In the genomic region with DNA sequence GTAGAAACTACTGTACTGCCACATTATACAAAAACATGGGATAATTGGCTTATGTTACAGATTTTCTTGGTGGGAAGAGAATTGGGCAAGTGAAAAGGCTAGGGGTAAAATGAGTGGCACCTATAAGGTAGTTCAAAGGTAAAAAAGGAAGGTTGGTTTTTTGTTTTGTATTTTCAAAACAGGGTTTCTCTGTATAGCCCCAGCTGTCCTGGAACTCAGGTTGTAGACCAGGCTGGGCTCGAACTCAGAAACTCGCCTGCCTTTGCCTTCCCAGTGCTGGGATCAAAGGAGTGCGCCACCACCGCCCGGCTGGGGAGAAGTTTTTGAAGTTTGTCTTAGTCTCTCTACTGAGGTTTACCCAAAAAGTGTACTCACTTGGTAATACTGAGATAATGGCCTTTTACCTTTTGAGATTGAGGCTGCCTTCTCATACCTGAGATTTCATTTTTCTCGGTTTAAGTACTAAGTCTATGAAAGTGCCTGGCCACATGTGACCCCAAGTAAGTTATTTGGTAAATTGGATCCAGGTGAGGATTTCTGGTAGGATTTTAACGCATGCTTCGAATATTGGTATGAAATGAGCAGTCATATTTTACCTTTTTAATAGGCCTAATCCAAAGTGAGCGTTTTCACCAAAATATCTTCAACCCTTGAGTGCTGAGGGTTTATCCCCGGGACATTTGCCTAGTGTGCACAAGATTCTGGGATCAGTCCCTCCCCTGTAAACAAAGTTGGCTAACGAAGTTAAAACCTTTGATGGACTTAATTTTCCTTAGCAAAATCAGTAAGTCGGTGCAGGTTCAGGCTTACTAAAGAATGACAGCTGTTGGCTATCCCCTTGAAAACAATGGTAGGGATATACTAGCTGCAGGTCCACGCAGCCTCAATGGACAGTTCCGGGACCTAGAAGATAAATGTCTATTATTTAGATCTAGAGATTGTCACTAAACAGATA, we compare ENCODE assay signal across 10 mouse cellular contexts. TPM values are rescaled to one million over a fixed set of nuclear protein-coding genes. Genes with fewer than 3 reads are reported as not detected.
A peak's percentile ranks its signal among the peaks of the same experiment; 100 is the strongest.
DNase-seq lines count a peak whose midpoint lies in the region; ATAC-seq and TF ChIP-seq lines count a peak whose summit lies in the region.
"Had no signal": no experiment of that assay in that cellular context is flagged by ENCODE, and none has a peak within 500 bp of the region (broad histone marks: within the 10 kb centered on the region; RNA-seq: fewer than 3 reads in every experiment).

No protein-coding gene starts in this region.

- H3K9me3 ChIP-seq in ES-E14 (ENCODE audit: control insufficient read depth, insufficient read depth, low read depth, low read length) = no peaks in the 10 kb centered on the region
- H3K9me3 ChIP-seq in embryonic facial prominence, embryonic 14.5 days (ENCODE audit: control insufficient read depth, low read length) = no peaks in the 10 kb centered on the region
- H3K9me3 ChIP-seq in liver, embryonic 13.5 days (replicated peaks) = no peaks in the 10 kb centered on the region
- no peaks in the 10 kb centered on the region for H3K9me3 ChIP-seq in heart, embryonic 10.5 days

- WGBS in embryonic facial prominence, embryonic 14.5 days = 35% methylated on average over 14 of the region's 14 CpGs
- WGBS in liver, embryonic 13.5 days (ENCODE audit: insufficient replicate concordance) = 38% methylated on average over 14 of the region's 14 CpGs
- WGBS in heart, embryonic 10.5 days = 39% methylated on average over 14 of the region's 14 CpGs

- H3K4me3 ChIP-seq in ES-E14 (ENCODE audit: insufficient read depth in 1 of 2, low read depth in 1 of 2, low read length in 2 of 2, poor library complexity in 1 of 2, severe bottlenecking in 1 of 2) = no peak overlapping the region
- no peak overlapping the region for H3K4me3 ChIP-seq in embryonic facial prominence, embryonic 14.5 days (ENCODE audit: low read depth, low read length)
- H3K4me3 ChIP-seq in liver, embryonic 13.5 days (replicated peaks) = no peak overlapping the region
- H3K4me3 ChIP-seq in heart, embryonic 10.5 days = no peak overlapping the region
- H3K4me3 ChIP-seq: erythroblast, embryonic 14.5 days had no signal

- H3K4me1 ChIP-seq in ES-E14 (ENCODE audit: control insufficient read depth in 2 of 2, insufficient read depth in 2 of 2, low read length in 2 of 2, poor library complexity in 1 of 2) = peaks cover 0 to 2% of the 10 kb centered on the region in 2 experiments; a peak in 1 of 4 replicates
- H3K4me1 ChIP-seq in embryonic facial prominence, embryonic 14.5 days (ENCODE audit: control insufficient read depth, insufficient read depth, low read length) = no peaks in the 10 kb centered on the region
- H3K4me1 ChIP-seq in liver, embryonic 13.5 days (replicated peaks) = peaks cover 11% of the 10 kb centered on the region; the same call in 1 of the 2 replicates
- H3K4me1 ChIP-seq in heart, embryonic 10.5 days = no peaks in the 10 kb centered on the region

- no peak overlapping the region; the same call in 1 of the 2 replicates for H3K27ac ChIP-seq in ES-E14 (ENCODE audit: insufficient read depth, low read depth, low read length, poor library complexity, severe bottlenecking)
- H3K27ac ChIP-seq in embryonic facial prominence, embryonic 14.5 days (replicated peaks; ENCODE audit: low read depth, low read length) = no peak overlapping the region
- peak overlapping the region; percentile 29; the same call in 1 of the 2 replicates for H3K27ac ChIP-seq in liver, embryonic 13.5 days
- no peak overlapping the region for H3K27ac ChIP-seq in heart, embryonic 10.5 days

- H3K36me3 ChIP-seq in ES-E14 (ENCODE audit: control insufficient read depth, insufficient read depth, low read length, poor library complexity, severe bottlenecking) = peaks cover 3% of the 10 kb centered on the region
- H3K36me3 ChIP-seq in embryonic facial prominence, embryonic 14.5 days (ENCODE audit: control insufficient read depth, insufficient read depth, low read length) = peaks cover 9% of the 10 kb centered on the region
- H3K36me3 ChIP-seq in liver, embryonic 13.5 days = peaks cover 26% of the 10 kb centered on the region
- peaks cover 20% of the 10 kb centered on the region for H3K36me3 ChIP-seq in heart, embryonic 10.5 days

- H3K9ac ChIP-seq in ES-E14 (ENCODE audit: insufficient read depth, low read depth, low read length, poor library complexity, severe bottlenecking) = no peak overlapping the region
- H3K9ac ChIP-seq in embryonic facial prominence, embryonic 14.5 days (ENCODE audit: low read depth, low read length) = no peak overlapping the region
- H3K9ac ChIP-seq in liver, embryonic 13.5 days = no peak overlapping the region

- no peak overlapping the region for H3K4me2 ChIP-seq in embryonic facial prominence, embryonic 14.5 days (ENCODE audit: low read depth, low read length)
- H3K4me2 ChIP-seq in liver, embryonic 13.5 days = no peak overlapping the region

- H3K27me3 ChIP-seq in embryonic facial prominence, embryonic 14.5 days (replicated peaks; ENCODE audit: control insufficient read depth, insufficient read depth, low read length) = no peaks in the 10 kb centered on the region
- H3K27me3 ChIP-seq in liver, embryonic 13.5 days = no peaks in the 10 kb centered on the region
- H3K27me3 ChIP-seq in heart, embryonic 10.5 days (ENCODE audit: insufficient read depth, poor library complexity, severe bottlenecking) = no peaks in the 10 kb centered on the region

- ATAC-seq in embryonic facial prominence, embryonic 14.5 days (ENCODE audit: low read depth) = 0 out of 2 replicates have a peak, but pooled peaks have one; percentile 17
- 0 out of 2 replicates have a peak, but pooled peaks have one; percentile 16 for ATAC-seq in liver, embryonic 13.5 days (ENCODE audit: low read depth)

- peak; percentile 31 for DNase-seq in left cerebral cortex, postnatal 4 days
- no peak for DNase-seq in left cerebral cortex, adult 11 months (ENCODE audit: low spot score)
- DNase-seq in ES-E14 (ENCODE audit: low read depth, low spot score) = no peak
- DNase-seq in embryonic facial prominence, embryonic 14.5 days (ENCODE audit: low spot score) = no peak
- peak; percentile 23 for DNase-seq in liver, embryonic 13.5 days
- DNase-seq in gastrocnemius, postnatal 4 days (ENCODE audit: low spot score in 2 of 2) = no peak
- DNase-seq in heart, embryonic 10.5 days (ENCODE audit: low spot score) = no peak
- no peak for DNase-seq in MN1 (ENCODE audit: low spot score)
- DNase-seq: kidney, postnatal 36 days had no signal

- in situ Hi-C loops in ES-E14 (cut with MboI; ENCODE audit: low sequenced_read_pairs in 2 of 2, unreplicated experiment in 2 of 2) = no loop called here

- intact Hi-C loops in left cerebral cortex, postnatal 4 days (cut with DNase I) = loop anchor here (10.0 kb wide), 1 partner anchor 65 kb away; no protein-coding TSS in a partner anchor

TF ChIP-seq in ES-E14, 5 proteins besides CTCF, POLR2A, EP300 and RAD21:
- TF ChIP-seq ZC3H11A (IDR thresholded peaks at IDR 0.05; ENCODE audit: borderline replicate concordance, low read depth, low read length) = no peak
- peak; percentile 32; the same call in 1 of the 2 replicates for TF ChIP-seq CHD2 (IDR thresholded peaks at IDR 0.05; ENCODE audit: low read depth, low read length)
- no peak for TF ChIP-seq ZNF384 (IDR thresholded peaks at IDR 0.05; ENCODE audit: low read depth, low read length)

RNA-seq across cellular contexts. Expression of a gene that starts 10.7 kb away (rescaled TPM):
- total RNA-seq in left cerebral cortex, postnatal 4 days (2021) = 100 to 1,000 TPM; 456 to 465 TPM
- total RNA-seq in ES-E14 (2012; rRNA removed) = 101 and 166 TPM in 2 replicates
- polyA plus RNA-seq in embryonic facial prominence, embryonic 14.5 days (2014; fragmentation: Nextera tagmentation; extraction: Ambion mirVana) = 210 and 211 TPM in 2 replicates
- 161 and 182 TPM in 2 replicates for polyA plus RNA-seq in liver, embryonic 13.5 days (2015; fragmentation: Nextera tagmentation; extraction: Ambion mirVana)
- total RNA-seq in gastrocnemius, postnatal 4 days (2021) = 100 to 1,000 TPM; 421 to 501 TPM
- polyA plus RNA-seq in heart, embryonic 10.5 days (2016; fragmentation: Nextera tagmentation; extraction: Ambion mirVana) = 188 and 209 TPM in 2 replicates

RNA-seq across cellular contexts. Expression of a gene that starts 34.7 kb away (rescaled TPM):
- 1 to 10 TPM; 8.8 to 9.2 TPM for total RNA-seq in left cerebral cortex, postnatal 4 days (2021)
- total RNA-seq in ES-E14 (2012; rRNA removed) = 19.8 and 28.4 TPM in 2 replicates
- 48.9 and 52.9 TPM in 2 replicates for polyA plus RNA-seq in embryonic facial prominence, embryonic 14.5 days (2014; fragmentation: Nextera tagmentation; extraction: Ambion mirVana)
- polyA plus RNA-seq in liver, embryonic 13.5 days (2015; fragmentation: Nextera tagmentation; extraction: Ambion mirVana) = 44.6 and 54.3 TPM in 2 replicates
- 10 to 100 TPM; 38.1 to 42.1 TPM for total RNA-seq in gastrocnemius, postnatal 4 days (2021)
- polyA plus RNA-seq in heart, embryonic 10.5 days (2016; fragmentation: Nextera tagmentation; extraction: Ambion mirVana) = 42.8 and 45.0 TPM in 2 replicates

Comparison
In these comparisons a context has a peak if more than half of its experiments do, and no peak if none do; other contexts are left out.
1. DNase-seq: peak in left cerebral cortex, postnatal 4 days (single experiment) and liver, embryonic 13.5 days (single experiment); none in left cerebral cortex, adult 11 months (single experiment), ES-E14 (single experiment), embryonic facial prominence, embryonic 14.5 days (single experiment), gastrocnemius, postnatal 4 days (0 of 2), heart, embryonic 10.5 days (single experiment) and MN1 (single experiment).